Mouse (Mus musculus) heart, postnatal 0 days (tissue): ENCODE data around the gene Olfr638.
"Not testable (repeated sequence)": the region's sequence is repeated elsewhere in the genome, so short reads cannot be mapped to it uniquely, and the experiment has no call there.

Experiments
- CTCF ChIP-seq: IDR thresholded peaks from 2 replicates; pipeline ENCODE4 v1.5.1; 2016; ENCODE audit warnings: antibody characterized with exemption, control low read depth, low read depth
- EP300 ChIP-seq: IDR thresholded peaks from 2 replicates; pipeline ENCODE4 v1.6.1; 2016; ENCODE audit warnings: antibody characterized with exemption, low read depth

- TF ChIP-seq CTCF, EP300: not testable (repeated sequence)
These were observed 31.7 kb upstream of the Olfr638 start for GRCm38 (mm10) chr7:103966873-103967272.
